Mouse (Mus musculus) adrenal gland, adult 18-20 months (tissue): ENCODE measurements around the gene Zfyve19. TPM values are rescaled to one million over a fixed set of nuclear protein-coding genes. Genes with fewer than 3 reads are reported as not detected.
A peak's percentile ranks its signal among the peaks of the same experiment; 100 is the strongest.

Experiments
- DNase-seq, 2 experiments: peaks; one replicate each; pipeline ENCODE4 v3.0.0; 2021 to 2022; ENCODE audit warnings: low spot score in 2 of 2
- total RNA-seq, 2 experiments: library from RNA; stranded (reverse); gene quantifications; 1 replicate in 1 of 2; 2 replicates in 1 of 2; pipeline ENCODE4 v1.2.3; 2021

Gene Zfyve19
- total RNA-seq, 2 experiments from 2014 or later = 32.0 to 32.4 TPM

GRCm38 (mm10) chr2:119194140-119194539 is 14.3 kb upstream of the Zfyve19 start:
- DNase-seq = no peak

GRCm38 (mm10) chr2:119196316-119197108 is 11.9 kb upstream of the Zfyve19 start:
- DNase-seq = no peak

DNA sequence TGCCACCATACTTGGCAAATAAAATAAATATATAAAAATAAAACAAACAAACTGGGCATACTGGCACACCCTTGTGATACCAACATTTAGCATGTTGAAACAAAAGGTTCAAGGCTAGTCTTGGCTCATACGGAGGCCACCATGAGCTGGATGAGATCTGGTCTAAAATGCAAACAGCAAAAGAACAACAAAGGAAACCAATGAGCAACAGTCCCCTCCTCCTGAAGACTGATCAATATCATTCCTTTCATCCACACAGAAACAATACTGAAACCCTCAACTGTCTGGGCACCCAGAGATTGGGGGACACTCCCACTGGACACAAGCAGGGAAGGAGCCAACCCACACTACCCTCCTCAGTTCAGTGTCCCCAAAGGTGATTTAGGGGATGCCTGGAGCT is 10.9 kb upstream of the Zfyve19 start:
- no peak for DNase-seq

DNA sequence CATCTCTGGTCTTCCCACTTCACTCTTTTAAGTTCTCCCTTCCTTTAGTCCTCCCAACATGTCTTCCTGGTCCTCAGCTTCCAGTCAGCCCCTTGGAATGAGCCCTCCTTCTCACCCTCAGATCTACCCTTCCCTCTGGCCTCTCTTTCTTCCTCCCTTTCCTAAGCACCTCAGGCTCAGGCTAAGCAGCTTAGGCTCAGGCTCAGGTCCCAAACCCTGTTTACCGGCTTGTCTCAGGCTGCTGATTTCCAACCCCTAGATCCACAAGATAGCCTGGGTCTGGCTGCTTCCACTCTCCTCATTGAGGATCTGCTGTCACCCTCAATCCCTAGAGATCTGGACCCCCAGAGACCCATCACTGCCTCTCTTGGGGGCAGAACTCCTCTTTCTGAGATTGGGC is 10.4 kb upstream of the Zfyve19 start:
- DNase-seq = no peak

- DNase-seq = no peak
These were observed 9.5 kb upstream of the Zfyve19 start for GRCm38 (mm10) chr2:119198934-119199333.

GRCm38 (mm10) chr2:119202914-119203453 is 5.4 kb upstream of the Zfyve19 start:
- DNase-seq = peak in 1 of 2 experiments; percentile 39

- no peak for DNase-seq
These were observed 4.5 kb upstream of the Zfyve19 start for GRCm38 (mm10) chr2:119203871-119204460.

DNA sequence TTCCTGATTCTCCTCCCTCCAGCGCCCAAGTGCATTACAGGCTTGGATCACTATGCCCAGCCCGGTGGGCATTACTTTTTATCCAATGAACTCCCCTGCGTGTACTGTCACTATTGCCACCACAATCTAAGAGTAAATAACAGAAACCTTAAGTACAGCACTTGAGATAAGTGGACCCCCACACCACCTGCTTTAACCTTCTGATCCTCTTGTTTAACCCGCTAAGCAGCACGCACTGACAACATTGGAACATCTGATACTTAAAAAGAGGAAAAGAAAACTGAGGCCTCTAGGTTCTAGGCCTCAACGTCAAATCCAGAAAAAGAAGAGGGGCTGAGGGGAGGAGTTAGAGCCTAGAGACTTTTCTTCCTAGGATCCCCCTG is 465 bp upstream of the Zfyve19 start:
- no peak for DNase-seq

DNA sequence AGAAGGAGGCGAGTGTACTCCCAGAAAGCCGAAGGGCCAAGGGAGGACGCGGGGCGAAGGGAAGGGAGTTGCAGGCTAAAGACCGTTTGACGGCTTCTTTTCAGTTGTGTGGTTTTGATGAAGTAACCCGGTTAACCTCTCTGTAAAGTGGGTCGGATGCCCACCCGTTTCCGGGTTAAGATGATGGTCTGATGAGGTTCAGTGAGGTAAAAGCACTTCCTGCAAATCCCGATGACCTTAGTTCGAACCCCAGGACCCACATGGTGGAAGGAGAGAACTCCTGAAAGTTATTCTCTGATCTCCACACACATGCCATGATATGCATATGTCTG is 725 bp downstream of the Zfyve19 start:
- no peak for DNase-seq

DNA sequence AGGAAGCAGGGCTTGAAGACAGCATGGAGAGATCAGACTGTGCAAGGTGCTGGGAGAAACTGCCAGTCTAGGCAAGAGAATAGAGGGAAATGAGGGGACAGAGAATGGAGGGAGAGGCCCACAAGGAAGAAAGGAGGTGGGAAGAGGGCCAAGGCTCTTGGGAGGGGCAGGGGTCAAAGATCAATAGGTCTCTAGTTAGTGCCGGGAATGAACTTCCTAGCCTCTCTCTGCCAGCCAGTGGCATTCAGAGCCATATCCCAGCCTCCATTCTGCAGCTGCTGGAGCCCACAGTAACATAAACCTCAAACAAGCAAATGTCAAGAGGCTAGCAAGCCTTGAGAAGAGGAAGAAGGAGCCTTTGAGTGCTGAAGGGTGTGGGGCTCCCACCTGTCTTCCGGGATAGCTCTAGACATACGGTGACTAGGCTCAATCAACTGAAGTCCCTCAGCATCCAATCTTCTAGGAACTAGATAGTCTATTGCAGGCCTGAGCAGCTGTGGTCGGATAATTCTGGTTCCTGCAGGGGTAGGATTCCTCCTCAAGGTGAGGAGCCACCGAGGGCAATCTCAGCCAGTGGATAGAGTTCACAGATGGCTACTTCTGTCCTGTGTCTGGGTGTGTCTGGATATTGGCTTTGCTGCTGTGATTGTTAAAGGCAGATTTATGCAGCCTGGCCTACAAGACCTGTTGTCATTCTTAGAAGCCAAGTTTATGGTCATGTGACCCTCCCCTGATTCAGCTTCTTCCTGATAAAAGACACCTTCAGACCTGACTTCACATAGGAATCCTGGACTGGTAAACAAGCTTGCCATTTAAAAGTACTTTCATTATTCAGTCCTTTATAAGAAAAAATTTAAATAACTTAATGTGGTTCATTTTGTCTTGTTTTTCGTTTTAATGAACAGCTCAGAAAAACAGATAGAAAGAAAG is 21.6 kb downstream of the Zfyve19 start, which contains the start of gene Ppp1r14d:
Gene Ppp1r14d (minus strand): TSS at position 132 of the 930 bp plus-strand sequence.
- DNase-seq = no peak

- DNase-seq = no peak
These were observed 28.3 kb downstream of the Zfyve19 start for GRCm38 (mm10) chr2:119236682-119237209.

DNA sequence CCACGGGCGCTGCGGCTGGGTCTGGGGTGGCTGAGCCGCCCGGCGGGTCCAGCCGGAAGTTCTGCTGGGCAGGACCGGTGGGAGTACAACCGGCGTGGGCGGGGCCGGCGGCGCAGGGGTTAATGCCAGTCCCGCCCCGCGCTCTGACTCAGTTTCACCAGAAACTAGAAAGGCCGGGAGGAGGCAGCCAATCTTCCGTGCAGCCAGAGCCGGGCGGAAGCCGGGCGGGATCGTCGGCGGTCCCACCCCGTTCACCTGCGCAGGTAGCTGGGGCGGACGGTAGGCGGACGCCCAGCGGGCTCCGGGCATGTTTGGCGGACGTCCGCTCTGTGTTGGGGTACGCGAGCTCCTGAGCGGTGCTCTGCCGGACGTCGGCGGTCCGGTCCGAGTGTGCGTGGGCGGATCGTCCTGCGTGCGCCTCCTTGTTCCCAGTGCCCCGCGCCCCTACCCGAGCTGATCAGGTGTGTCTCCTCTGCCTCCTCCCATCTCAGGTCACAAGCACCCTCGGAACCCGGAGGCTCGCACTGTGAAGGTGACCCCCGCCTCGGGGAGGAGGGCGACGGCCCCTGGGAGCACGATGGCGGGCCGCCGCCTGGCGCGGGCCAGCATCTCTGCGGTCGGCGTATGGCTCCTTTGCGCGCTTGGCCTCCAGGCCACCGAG is 28.9 kb downstream of the Zfyve19 start, which contains the start of gene Spint1:
Gene Spint1 (plus strand): TSS at position 153 of the 661 bp plus-strand sequence.
- peak in 1 of 2 experiments; percentile 30 for DNase-seq

DNA sequence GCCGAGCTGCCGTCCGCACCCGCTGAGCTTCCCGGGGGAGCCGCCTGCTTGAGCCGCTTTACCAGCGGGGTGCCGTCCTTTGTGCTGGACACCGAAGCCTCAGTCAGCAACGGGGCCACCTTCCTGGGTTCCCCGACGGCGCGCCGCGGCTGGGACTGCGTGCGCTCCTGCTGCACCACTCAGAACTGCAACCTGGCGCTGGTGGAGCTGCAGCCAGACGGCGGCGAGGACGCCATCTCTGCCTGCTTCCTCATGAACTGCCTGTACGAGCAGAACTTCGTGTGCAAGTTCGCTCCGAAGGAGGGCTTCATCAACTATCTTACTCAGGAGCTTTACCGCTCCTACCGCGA is 29.4 kb downstream of the Zfyve19 start:
- peak in 1 of 2 experiments; percentile 17 for DNase-seq

DNA sequence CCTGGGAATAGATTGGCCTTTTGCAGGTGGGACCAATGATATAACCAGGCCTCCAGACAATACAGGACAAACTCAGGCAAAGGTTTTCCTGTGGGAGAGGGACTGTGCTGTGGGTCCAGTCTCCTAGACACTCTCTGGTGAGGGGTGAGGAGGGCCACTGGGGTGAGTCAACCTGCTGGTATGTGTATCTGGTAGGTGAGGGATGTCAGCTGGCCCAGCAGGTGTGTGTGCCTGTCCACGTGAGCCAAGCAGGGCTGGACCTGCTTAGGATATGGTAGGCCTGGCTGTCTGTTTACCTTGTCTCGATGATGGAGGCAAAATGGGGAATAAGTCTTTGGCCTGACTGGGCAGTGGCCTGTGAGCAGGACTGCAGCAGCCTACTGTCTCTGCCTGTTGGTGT is 30.3 kb downstream of the Zfyve19 start:
- DNase-seq = no peak

DNA sequence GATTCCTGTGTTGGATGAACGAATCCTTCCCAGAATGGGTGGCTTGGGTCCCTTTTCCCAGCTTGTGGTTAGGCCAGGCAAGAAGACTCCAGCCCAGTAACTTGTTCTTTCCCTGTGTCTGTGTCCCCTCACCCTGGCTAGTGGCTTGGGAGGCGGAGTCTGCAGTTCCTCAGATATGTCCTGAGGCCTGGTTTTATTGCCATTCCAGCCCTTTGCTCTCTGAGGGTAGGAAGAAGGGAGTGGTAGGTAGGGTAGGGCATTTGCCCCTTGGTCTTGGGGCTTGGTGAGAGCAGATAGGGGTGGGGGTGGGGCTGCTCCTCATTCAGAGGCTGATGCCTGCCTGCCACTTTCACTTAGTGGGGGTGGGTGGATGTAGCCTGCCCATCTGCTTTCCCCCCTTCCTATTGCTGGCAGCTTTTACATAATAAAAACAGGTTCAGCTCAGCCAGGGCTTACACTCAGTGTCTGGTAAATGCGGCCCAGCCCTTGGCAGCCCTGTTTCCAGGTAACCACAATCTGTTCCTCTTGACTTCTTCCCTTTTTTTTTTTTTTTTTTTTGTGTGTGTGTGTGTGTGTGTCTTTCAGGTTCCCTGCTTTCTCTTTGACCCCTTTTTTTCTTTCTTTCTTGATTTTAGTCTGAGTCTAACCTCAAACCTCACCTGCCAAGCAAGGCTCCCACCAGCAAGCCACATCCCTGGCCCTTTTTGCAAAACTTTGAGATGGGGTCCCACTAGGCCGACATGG is 31.8 kb downstream of the Zfyve19 start:
- DNase-seq = no peak

GRCm38 (mm10) chr2:119240819-119241186 is 32.4 kb downstream of the Zfyve19 start:
- no peak for DNase-seq

- no peak for DNase-seq
These were observed 34.1 kb downstream of the Zfyve19 start for GRCm38 (mm10) chr2:119242548-119242947.

GRCm38 (mm10) chr2:119245246-119245645 is 36.8 kb downstream of the Zfyve19 start:
- DNase-seq = no peak

DNA sequence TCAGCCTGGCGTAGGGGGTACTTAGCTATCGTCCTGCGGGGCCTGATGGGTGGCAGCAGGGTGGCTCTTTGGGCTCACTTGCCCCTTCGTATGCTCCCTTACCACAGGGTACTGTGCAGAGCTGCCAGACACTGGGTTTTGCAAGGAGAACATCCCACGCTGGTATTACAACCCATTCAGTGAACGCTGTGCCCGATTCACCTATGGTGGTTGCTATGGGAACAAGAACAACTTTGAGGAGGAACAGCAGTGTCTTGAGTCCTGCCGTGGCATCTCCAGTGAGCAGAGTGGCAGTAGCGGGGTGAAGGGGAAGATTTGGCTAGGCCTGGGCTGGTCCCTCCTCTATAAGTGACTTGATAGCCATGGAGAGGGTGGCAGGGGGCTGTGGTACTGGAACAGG is 39.5 kb downstream of the Zfyve19 start:
- DNase-seq = no peak

DNA sequence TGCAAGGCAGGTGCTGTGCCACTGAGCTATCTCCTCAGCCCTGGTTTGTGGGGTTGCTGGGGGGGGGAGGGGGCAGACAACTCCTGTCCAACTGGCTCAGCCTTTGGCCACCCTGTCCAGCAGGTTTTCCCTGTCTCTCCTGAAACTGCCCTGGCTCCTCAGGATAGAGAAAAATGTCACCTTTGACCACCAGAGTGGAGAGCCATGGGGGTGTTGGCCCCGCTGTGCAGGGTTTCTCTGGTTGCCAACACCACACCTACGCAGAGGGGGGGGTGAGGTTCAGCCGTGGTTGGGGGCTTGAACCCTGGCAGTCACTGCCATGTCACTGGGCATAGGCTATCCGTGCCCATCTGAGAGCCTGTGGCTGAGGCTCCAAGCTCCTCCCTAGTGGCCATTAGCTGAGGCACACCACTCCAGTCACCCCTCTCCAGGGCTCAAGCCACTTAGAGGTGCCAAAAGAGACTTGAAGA is 41.2 kb downstream of the Zfyve19 start:
- no peak for DNase-seq
